Mouse (Mus musculus) forebrain, embryonic 16.5 days (tissue): ENCODE measurements around the gene Avpr2. TPM values are rescaled to one million over a fixed set of nuclear protein-coding genes. Genes with fewer than 3 reads are reported as not detected.

Experiments used
- ATAC-seq: fragments of 200-750 bp; cut with Nextera tagmentation; 2 replicates; pipeline ENCODE4 v1.8.0; 2017; ENCODE audit warnings: mild to moderate bottlenecking, moderate library complexity
- H3K27ac ChIP-seq: fragments of 300-500 bp; sonication (generic); 2 replicates; pipeline ENCODE4 v1.5.1; 2014; ENCODE audit warnings: low read length, control low read depth
- H3K27me3 ChIP-seq: fragments of 300-500 bp; sonication (generic); replicated peaks from 2 replicates; pipeline ENCODE4 v1.6.1; 2014; ENCODE audit warnings: low read length; ENCODE audit not compliant: control insufficient read depth, insufficient read depth
- H3K36me3 ChIP-seq: fragments of 300-500 bp; sonication (generic); 2 replicates; pipeline ENCODE4 v1.6.1; 2014; ENCODE audit not compliant: control insufficient read depth, insufficient read depth
- H3K4me1 ChIP-seq: fragments of 300-500 bp; sonication (generic); replicated peaks from 2 replicates; pipeline ENCODE4 v1.6.1; 2014; ENCODE audit warnings: low read length; ENCODE audit not compliant: control insufficient read depth, insufficient read depth
- H3K4me2 ChIP-seq: fragments of 300-500 bp; sonication (generic); 2 replicates; pipeline ENCODE4 v1.6.1; 2014; ENCODE audit warnings: mild to moderate bottlenecking, low read length, control low read depth
- H3K4me3 ChIP-seq: fragments of 300-500 bp; sonication (generic); replicated peaks from 2 replicates; pipeline ENCODE4 v1.5.1; 2014; ENCODE audit warnings: mild to moderate bottlenecking, low read length, control low read depth
- H3K9ac ChIP-seq: fragments of 300-500 bp; sonication (generic); replicated peaks from 2 replicates; pipeline ENCODE4 v1.6.1; 2014; ENCODE audit warnings: low read depth, low read length, control low read depth
- H3K9me3 ChIP-seq: fragments of 300-500 bp; sonication (generic); 2 replicates; pipeline ENCODE4 v1.6.1; 2016; ENCODE audit warnings: low read length; ENCODE audit not compliant: control insufficient read depth
- WGBS: fragments of 180-500 bp; shearing (Covaris S2); extraction: QIAGEN DNeasy Blood & Tissue Kit; methylation state at CpG from one replicate; pipeline ENCODE4 v1.1.7; 2014; 5-methylcytosine and 5-hydroxymethylcytosine counted together
- polyA plus RNA-seq: library from polyadenylated mRNA; unstranded; fragments of >200 nt; fragmentation: Nextera tagmentation; extraction: Ambion mirVana; gene quantifications from 2 replicates; pipeline ENCODE4 v1.2.1, GENCODE M21; 2015

The Avpr2 gene
- polyA plus RNA-seq, 1 experiment from 2014 or later: 0.16 TPM

- Histone ChIP-seq H3K9ac (no peak within 1 kb of the TSS), H3K4me2 (no peak within 1 kb of the TSS), H3K4me1 (no peaks in the 10 kb centered on the region), H3K4me3 (no peak within 1 kb of the TSS), H3K27me3 (no peaks in the 10 kb centered on the region), H3K27ac (no peak within 1 kb of the TSS), H3K9me3 (no peaks in the 10 kb centered on the region), H3K36me3 (no peaks in the 10 kb centered on the region)
- no peak; the same call in 1 of the 2 replicates for ATAC-seq
- WGBS: 46% methylated on average over 17 of the region's 17 CpGs
Measured at GRCm38 (mm10) chrX:73930402-73931062, 38.6 kb downstream of the Avpr2 start, which contains the start of gene Renbp. Renbp (minus strand) TSS chrX:73930850.

DNA sequence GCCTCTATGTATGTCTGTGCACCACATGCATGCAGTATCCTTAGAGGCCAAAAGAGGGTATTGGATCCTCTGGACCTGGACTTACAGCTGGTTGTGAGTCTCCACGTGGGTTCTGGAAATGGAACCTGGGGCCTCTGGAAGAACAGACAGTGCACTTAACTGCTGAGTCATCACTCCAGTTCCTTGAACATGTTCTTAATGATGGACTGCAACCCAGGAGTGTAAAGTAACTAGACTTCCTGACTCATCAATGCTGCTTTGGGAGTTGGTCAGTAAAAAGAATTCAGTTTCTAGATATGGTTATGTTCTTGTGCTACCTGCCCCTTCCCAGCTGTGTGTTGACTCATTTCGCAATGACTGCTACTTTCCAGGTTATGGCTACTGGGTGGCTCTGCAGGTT, 40.0 kb downstream of the Avpr2 start:
- H3K4me1 ChIP-seq: no peaks in the 10 kb centered on the region
- no peak overlapping the region for H3K9ac ChIP-seq
- no peak overlapping the region for H3K4me3 ChIP-seq
- no peak for ATAC-seq
- no peak overlapping the region for H3K4me2 ChIP-seq
- no peaks in the 10 kb centered on the region for H3K36me3 ChIP-seq
- H3K27ac ChIP-seq: no peak overlapping the region
- 81% methylated on average over 2 of the region's 2 CpGs for WGBS
- H3K27me3 ChIP-seq: no peaks in the 10 kb centered on the region
- H3K9me3 ChIP-seq: no peaks in the 10 kb centered on the region

DNA sequence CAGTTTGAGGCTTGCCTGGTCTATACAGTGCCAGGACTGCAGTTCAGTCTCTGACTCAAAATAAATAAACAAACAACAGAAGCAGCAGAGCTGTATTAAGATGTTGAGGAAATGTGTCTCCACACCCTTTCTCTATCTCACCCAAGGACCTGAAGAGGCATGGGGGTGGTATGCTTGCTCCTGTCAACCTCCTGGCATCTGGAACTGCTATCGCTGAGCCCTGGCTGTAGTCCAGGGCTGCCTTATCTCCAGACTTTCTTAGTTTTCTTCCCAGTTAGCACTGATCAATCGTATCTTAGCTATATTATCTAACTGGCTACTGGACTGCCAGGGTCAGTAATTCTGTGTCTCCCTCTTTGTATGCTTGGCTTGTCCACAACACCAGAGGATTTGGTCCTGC, 50.0 kb downstream of the Avpr2 start:
- H3K4me3 ChIP-seq: no peak overlapping the region
- H3K36me3 ChIP-seq: peaks cover 8% of the 10 kb centered on the region; the same call in 1 of the 2 replicates
- no peak overlapping the region for H3K27ac ChIP-seq
- H3K9me3 ChIP-seq: no peaks in the 10 kb centered on the region
- 86% methylated on average over 2 of the region's 2 CpGs for WGBS
- no peaks in the 10 kb centered on the region for H3K27me3 ChIP-seq
- no peak overlapping the region for H3K9ac ChIP-seq
- H3K4me2 ChIP-seq: no peak overlapping the region
- H3K4me1 ChIP-seq: no peaks in the 10 kb centered on the region
- no peak for ATAC-seq

- Histone ChIP-seq H3K9me3 (no peaks in the 10 kb centered on the region), H3K36me3 (peaks cover 8% of the 10 kb centered on the region; the same call in 1 of the 2 replicates), H3K27me3 (no peaks in the 10 kb centered on the region), H3K9ac (no peak overlapping the region), H3K4me1 (no peaks in the 10 kb centered on the region), H3K4me2 (no peak overlapping the region), H3K4me3 (no peak overlapping the region), H3K27ac (no peak overlapping the region)
- no peak for ATAC-seq
- 87% methylated on average over 2 of the region's 2 CpGs for WGBS
Measured at GRCm38 (mm10) chrX:73942294-73942693, 50.4 kb downstream of the Avpr2 start.

Other genes starting within 250 kb of the Avpr2 start
- gene Pnck, start 232.0 kb upstream of the Avpr2 start, polyA plus RNA-seq: 105 and 143 TPM in 2 replicates
- gene Slc6a8, start 219.0 kb upstream of the Avpr2 start, polyA plus RNA-seq: 6.4 and 7.5 TPM in 2 replicates
- 109 and 111 TPM in 2 replicates for gene Bcap31, start 175.9 kb upstream of the Avpr2 start, polyA plus RNA-seq
- 11.3 and 12.3 TPM in 2 replicates for gene Abcd1, start 175.5 kb upstream of the Avpr2 start, polyA plus RNA-seq
- gene Plxnb3, start 135.0 kb upstream of the Avpr2 start, polyA plus RNA-seq: 0.19 and 0.22 TPM in 2 replicates
- 1.8 and 1.9 TPM in 2 replicates for gene Srpk3, start 117.7 kb upstream of the Avpr2 start, polyA plus RNA-seq
- gene Idh3g, start 105.2 kb upstream of the Avpr2 start, polyA plus RNA-seq: 232 and 240 TPM in 2 replicates
- 132 and 134 TPM in 2 replicates for gene Ssr4, start 105.1 kb upstream of the Avpr2 start, polyA plus RNA-seq
- gene Pdzd4, start 67.1 kb upstream of the Avpr2 start, polyA plus RNA-seq: 3.5 and 4.2 TPM in 2 replicates
- 82.6 and 110 TPM in 2 replicates for gene L1cam, start 4.0 kb downstream of the Avpr2 start, polyA plus RNA-seq
- 2.8 and 3.1 TPM in 2 replicates for gene Arhgap4, start 29.8 kb downstream of the Avpr2 start, polyA plus RNA-seq
- gene Naa10, start 29.8 kb downstream of the Avpr2 start, polyA plus RNA-seq: 101 and 103 TPM in 2 replicates
- 6.7 and 10.3 TPM in 2 replicates for gene Renbp, start 38.7 kb downstream of the Avpr2 start, polyA plus RNA-seq
- gene Hcfc1, start 74.3 kb downstream of the Avpr2 start, polyA plus RNA-seq: 53.8 and 57.0 TPM in 2 replicates
- 39.8 and 40.8 TPM in 2 replicates for gene Irak1, start 131.8 kb downstream of the Avpr2 start, polyA plus RNA-seq
- not detected in 2 replicates for gene Opn1mw, start 235.4 kb downstream of the Avpr2 start, polyA plus RNA-seq
- gene Mecp2, start 243.3 kb downstream of the Avpr2 start, polyA plus RNA-seq: 14.9 and 15.6 TPM in 2 replicates